Mouse (Mus musculus) mouse trophoblast stem cell (cell line): Measurements from ENCODE around the gene Appl1.

Experiments
- in situ Hi-C, 2 experiments: fragments of 300-500 bp; cut with MseI, MboI; formaldehyde crosslinking; loops; 2 replicates in 1 of 2; 3 replicates in 1 of 2; pipeline ENCODE4 v1.15.1; 2025

Gene Appl1

GRCm38 (mm10) chr14:26971106-26971789 lies at the start of gene Appl1:
Gene Appl1 (minus strand): TSS chr14:26971232.
- in situ Hi-C loops: no loop called here

GRCm38 (mm10) chr14:27019850-27020249 lies 48.8 kb upstream of the Appl1 start:
- in situ Hi-C loops: no loop called here

GRCm38 (mm10) chr14:27017936-27018335 lies 46.9 kb upstream of the Appl1 start:
- in situ Hi-C loops: no loop called here

GRCm38 (mm10) chr14:27013658-27014057 lies 42.6 kb upstream of the Appl1 start:
- in situ Hi-C loops: no loop called here

GRCm38 (mm10) chr14:27011561-27011960 lies 40.5 kb upstream of the Appl1 start:
- in situ Hi-C loops: no loop called here

- in situ Hi-C loops: no loop called here
Measured at GRCm38 (mm10) chr14:27005937-27006336, 34.9 kb upstream of the Appl1 start.

GRCm38 (mm10) chr14:27004906-27005305 lies 33.9 kb upstream of the Appl1 start:
- in situ Hi-C loops: no loop called here

- in situ Hi-C loops: no loop called here
Measured at GRCm38 (mm10) chr14:27000386-27000785, 29.4 kb upstream of the Appl1 start.

- in situ Hi-C loops: no loop called here
Measured at GRCm38 (mm10) chr14:26996257-26996656, 25.2 kb upstream of the Appl1 start.

GRCm38 (mm10) chr14:26994211-26994741 lies 23.2 kb upstream of the Appl1 start, which contains the start of gene Hesx1:
Gene Hesx1 (plus strand): TSS chr14:26994416.
- in situ Hi-C loops: no loop called here

GRCm38 (mm10) chr14:26993427-26993826 lies 22.4 kb upstream of the Appl1 start:
- in situ Hi-C loops: no loop called here

GRCm38 (mm10) chr14:26991622-26992021 lies 20.6 kb upstream of the Appl1 start:
- in situ Hi-C loops: no loop called here

- in situ Hi-C loops: no loop called here
Measured at GRCm38 (mm10) chr14:26988694-26989093, 17.7 kb upstream of the Appl1 start.

- in situ Hi-C loops: no loop called here
Measured at GRCm38 (mm10) chr14:26982150-26982530, 11.1 kb upstream of the Appl1 start.

GRCm38 (mm10) chr14:26981494-26982149 lies 10.6 kb upstream of the Appl1 start:
- in situ Hi-C loops: no loop called here

- in situ Hi-C loops: no loop called here
Measured at GRCm38 (mm10) chr14:26981021-26981420, 10.0 kb upstream of the Appl1 start.

GRCm38 (mm10) chr14:26979808-26980207 lies 8.8 kb upstream of the Appl1 start:
- in situ Hi-C loops: no loop called here

- in situ Hi-C loops: no loop called here
Measured at GRCm38 (mm10) chr14:26977500-26977899, 6.5 kb upstream of the Appl1 start.

GRCm38 (mm10) chr14:26976212-26976611 lies 5.2 kb upstream of the Appl1 start:
- in situ Hi-C loops: no loop called here

- in situ Hi-C loops: no loop called here
Measured at GRCm38 (mm10) chr14:26975490-26975889, 4.5 kb upstream of the Appl1 start.

- in situ Hi-C loops: no loop called here
Measured at GRCm38 (mm10) chr14:26973089-26973488, 2.1 kb upstream of the Appl1 start.

- in situ Hi-C loops: no loop called here
Measured at GRCm38 (mm10) chr14:26970439-26970932, 546 bp downstream of the Appl1 start.

- in situ Hi-C loops: no loop called here
Measured at GRCm38 (mm10) chr14:26969856-26970407, 1.1 kb downstream of the Appl1 start.
